Mouse (Mus musculus): Measurements from ENCODE around the gene Inpp4b.

DNA sequence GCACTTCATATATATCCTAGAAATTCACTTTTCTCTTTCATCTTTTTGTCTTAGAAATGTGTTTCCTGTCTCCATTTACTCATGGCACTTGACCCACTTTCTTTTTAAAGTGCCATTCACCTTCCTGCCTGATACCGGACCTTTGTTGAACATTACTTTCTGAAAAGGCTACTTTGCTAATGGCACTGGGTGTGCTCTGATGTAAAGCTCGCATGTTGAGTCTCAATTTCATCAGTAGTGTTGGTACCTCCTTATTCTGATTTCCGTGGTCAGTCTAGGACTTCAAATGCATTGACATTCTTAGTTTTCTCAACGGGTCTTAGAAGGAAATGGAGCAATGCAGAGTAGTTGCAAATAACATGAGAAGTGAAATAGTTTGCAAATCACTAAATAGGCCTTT lies 266.7 kb downstream of the Inpp4b start:
- TF ChIP-seq CTCF (IDR thresholded peaks at IDR 0.05; ENCODE audit: control insufficient read depth, insufficient read depth, insufficient read length) (no peak), USF1 (IDR thresholded peaks at IDR 0.05; ENCODE audit: low read depth) (no peak), MAX (IDR thresholded peaks at IDR 0.05) (no peak), MYOG (IDR thresholded peaks at IDR 0.05; ENCODE audit: control insufficient read depth, extremely low read depth, insufficient read length) (no peak), MYOD1 (IDR thresholded peaks at IDR 0.05; ENCODE audit: control insufficient read depth, insufficient read length, low read depth) (no peak), CEBPB (IDR thresholded peaks at IDR 0.05; ENCODE audit: low read depth) (no peak), FOSL1 (IDR thresholded peaks at IDR 0.05; ENCODE audit: insufficient read depth, low read length, poor library complexity, severe bottlenecking) (no peak)

Measured in C2C12 (cell line).